Mouse (Mus musculus) common myeloid progenitor, adult 5-6 weeks (primary cell): ENCODE measurements around the gene Gstp3. TPM values are rescaled to one million over a fixed set of nuclear protein-coding genes. Genes with fewer than 3 reads are reported as not detected.

ENCODE experiments used
- ATAC-seq: replicated peaks from 2 replicates; pipeline ENCODE4 v1.8.0; 2016; ENCODE audit warnings: low read depth, mild to moderate bottlenecking, moderate TSS enrichment, inconsistent platforms; ENCODE audit not compliant: poor library complexity, severe bottlenecking
- total RNA-seq: library from RNA; stranded (forward); fragments of 200-1000, 187-1606 nt; gene quantifications from 2 replicates; pipeline ENCODE4 v1.2.3, GENCODE M21; 2017

Gstp3 gene
- total RNA-seq = 8.7 and 10.7 TPM in 2 replicates

GRCm38 (mm10) chr19:4059069-4059740, at the start of gene Gstp3:
Gene Gstp3 (minus strand): TSS chr19:4059569.
- ATAC-seq = peak; percentile 69

GRCm38 (mm10) chr19:4108535-4108934, 49.2 kb upstream of the Gstp3 start:
- ATAC-seq = no peak

- no peak for ATAC-seq
These were observed 47.3 kb upstream of the Gstp3 start for GRCm38 (mm10) chr19:4106654-4107053.

GRCm38 (mm10) chr19:4104675-4105194, 45.4 kb upstream of the Gstp3 start:
- ATAC-seq = no peak

- no peak for ATAC-seq
These were observed 44.4 kb upstream of the Gstp3 start for GRCm38 (mm10) chr19:4103792-4104191.

GRCm38 (mm10) chr19:4103294-4103693, 43.9 kb upstream of the Gstp3 start:
- no peak for ATAC-seq

GRCm38 (mm10) chr19:4102626-4103025, 43.3 kb upstream of the Gstp3 start:
- no peak for ATAC-seq

- no peak for ATAC-seq
These were observed 42.7 kb upstream of the Gstp3 start for GRCm38 (mm10) chr19:4102049-4102448.

GRCm38 (mm10) chr19:4101466-4101865, 42.1 kb upstream of the Gstp3 start:
- ATAC-seq = no peak

GRCm38 (mm10) chr19:4100718-4101261, 41.4 kb upstream of the Gstp3 start:
- ATAC-seq = no peak

- ATAC-seq = no peak
These were observed 40.7 kb upstream of the Gstp3 start, which contains the start of gene Pitpnm1 for GRCm38 (mm10) chr19:4099837-4100717. Gene Pitpnm1 (plus strand): TSS chr19:4099998.

- peak; percentile 56 for ATAC-seq
These were observed 39.7 kb upstream of the Gstp3 start for GRCm38 (mm10) chr19:4099056-4099455.

- ATAC-seq = no peak
These were observed 39.1 kb upstream of the Gstp3 start for GRCm38 (mm10) chr19:4098426-4098825.

GRCm38 (mm10) chr19:4097441-4097825, 38.1 kb upstream of the Gstp3 start:
- ATAC-seq = peak; percentile 20

GRCm38 (mm10) chr19:4096642-4097440, 37.5 kb upstream of the Gstp3 start, which contains the start of gene Cdk2ap2:
Gene Cdk2ap2 (plus strand): TSS chr19:4097182.
- peak; percentile 81 for ATAC-seq

- ATAC-seq = no peak
These were observed 36.4 kb upstream of the Gstp3 start for GRCm38 (mm10) chr19:4095802-4096201.

GRCm38 (mm10) chr19:4094774-4095303, 35.5 kb upstream of the Gstp3 start:
- no peak for ATAC-seq

- no peak for ATAC-seq
These were observed 35.0 kb upstream of the Gstp3 start for GRCm38 (mm10) chr19:4094348-4094747.

GRCm38 (mm10) chr19:4093772-4094171, 34.4 kb upstream of the Gstp3 start:
- no peak for ATAC-seq

- ATAC-seq = no peak
These were observed 33.4 kb upstream of the Gstp3 start for GRCm38 (mm10) chr19:4092750-4093149.
